16 mouse cellular contexts compared by ENCODE assay signal in the genomic region with DNA sequence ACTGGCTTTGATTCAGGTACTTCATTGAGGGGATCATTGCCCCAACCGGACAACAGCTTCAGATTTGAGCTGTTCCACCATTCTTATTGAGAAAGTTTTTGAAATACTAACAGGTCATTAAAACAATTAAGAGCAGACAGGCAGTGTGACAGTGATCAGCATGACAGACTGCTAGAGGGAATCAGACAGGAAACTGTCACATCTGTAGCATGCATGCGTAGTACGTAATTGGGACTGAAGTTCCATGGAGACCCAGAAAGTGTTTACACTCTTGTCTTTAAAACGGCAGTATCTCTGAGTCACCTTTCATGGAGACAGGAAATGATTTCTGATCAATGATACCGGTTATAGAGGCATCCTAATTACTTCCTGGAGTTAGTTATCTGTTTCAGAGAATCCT.
DNase-seq lines count a peak whose midpoint lies in the region; ATAC-seq lines count a peak whose summit lies in the region.
"Had no signal": no experiment of that assay in that cellular context is flagged by ENCODE, and none has a peak within 500 bp of the region (broad histone marks: within the 10 kb centered on the region; RNA-seq: fewer than 3 reads in every experiment).

No protein-coding gene starts in this region.

- H3K4me2 ChIP-seq in forebrain, embryonic 11.5 days (ENCODE audit: low read depth, low read length, severe bottlenecking) = peak overlapping the region; percentile 48
- peak overlapping the region; percentile 51 for H3K4me2 ChIP-seq in hindbrain, embryonic 14.5 days (replicated peaks)
- peak overlapping the region; percentile 62 for H3K4me2 ChIP-seq in midbrain, embryonic 16.5 days (ENCODE audit: low read length)
- H3K4me2 ChIP-seq: embryonic facial prominence, embryonic 12.5 days; liver, embryonic 13.5 days had no signal

- no peaks in the 10 kb centered on the region for H3K36me3 ChIP-seq in forebrain, embryonic 11.5 days (ENCODE audit: control insufficient read depth, insufficient read depth, low read length)
- H3K36me3 ChIP-seq in hindbrain, embryonic 14.5 days (replicated peaks; ENCODE audit: control insufficient read depth, insufficient read depth) = no peaks in the 10 kb centered on the region
- no peaks in the 10 kb centered on the region for H3K36me3 ChIP-seq in midbrain, embryonic 16.5 days (ENCODE audit: control insufficient read depth, insufficient read depth, low read length)
- H3K36me3 ChIP-seq: embryonic facial prominence, embryonic 12.5 days; liver, embryonic 13.5 days had no signal

- H3K27me3 ChIP-seq in forebrain, embryonic 11.5 days (ENCODE audit: control insufficient read depth, insufficient read depth, low read length) = no peaks in the 10 kb centered on the region
- H3K27me3 ChIP-seq in hindbrain, embryonic 14.5 days (ENCODE audit: control insufficient read depth, insufficient read depth, low read length) = no peaks in the 10 kb centered on the region
- H3K27me3 ChIP-seq in midbrain, embryonic 16.5 days (ENCODE audit: control insufficient read depth, insufficient read depth, low read depth, low read length) = no peaks in the 10 kb centered on the region
- H3K27me3 ChIP-seq: embryonic facial prominence, embryonic 12.5 days; liver, embryonic 13.5 days had no signal

- ATAC-seq in forebrain, embryonic 11.5 days (replicated peaks; ENCODE audit: low FRiP score) = no peak
- no peak for ATAC-seq in hindbrain, embryonic 14.5 days (ENCODE audit: low FRiP score)
- ATAC-seq in midbrain, embryonic 16.5 days = no peak
- ATAC-seq in frontal cortex, adult (ENCODE audit: low TSS enrichment) = no peak

- H3K9me3 ChIP-seq in forebrain, embryonic 11.5 days (ENCODE audit: control insufficient read depth, low read length) = no peaks in the 10 kb centered on the region
- H3K9me3 ChIP-seq in hindbrain, embryonic 14.5 days (ENCODE audit: control insufficient read depth, low read length) = no peaks in the 10 kb centered on the region
- no peaks in the 10 kb centered on the region for H3K9me3 ChIP-seq in midbrain, embryonic 16.5 days (replicated peaks; ENCODE audit: control insufficient read depth, low read length, poor library complexity, severe bottlenecking)
- H3K9me3 ChIP-seq: embryonic facial prominence, embryonic 12.5 days; liver, embryonic 13.5 days had no signal

- peak overlapping the region; percentile 32; the same call in 1 of the 2 replicates for H3K9ac ChIP-seq in forebrain, embryonic 11.5 days (ENCODE audit: low read length)
- H3K9ac ChIP-seq in hindbrain, embryonic 14.5 days = no peak overlapping the region
- H3K9ac ChIP-seq in midbrain, embryonic 16.5 days (ENCODE audit: low read depth, low read length) = no peak overlapping the region
- H3K9ac ChIP-seq: embryonic facial prominence, embryonic 12.5 days; liver, embryonic 13.5 days had no signal

- peak; percentile 7 for DNase-seq in CD4-positive, CD25-positive, alpha-beta regulatory T cell, adult 2 months (ENCODE audit: low read depth, low spot score)
- DNase-seq in forebrain, embryonic 11.5 days (ENCODE audit: low spot score) = no peak
- DNase-seq in hindbrain, embryonic 14.5 days (ENCODE audit: low spot score) = no peak
- no peak for DNase-seq in embryo, embryonic 11 days
- no peak for DNase-seq in cerebellum, postnatal 14 days
- DNase-seq in cerebellum, postnatal 10 days = no peak
- DNase-seq: cerebellum, adult 8-10 months; heart, adult 2 months; heart, postnatal 14 days; kidney, adult 2 months; left cerebral cortex, postnatal 4 days; liver, embryonic 13.5 days; thymus, postnatal 14 days had no signal

- no peak overlapping the region for H3K27ac ChIP-seq in forebrain, embryonic 11.5 days (ENCODE audit: low read depth, low read length)
- H3K27ac ChIP-seq in hindbrain, embryonic 14.5 days = no peak overlapping the region
- no peak overlapping the region for H3K27ac ChIP-seq in midbrain, embryonic 16.5 days (ENCODE audit: low read length)
- H3K27ac ChIP-seq: embryonic facial prominence, embryonic 12.5 days; heart, adult 2 months; liver, embryonic 13.5 days had no signal

- peaks cover 9% of the 10 kb centered on the region; the same call in 1 of the 2 replicates for H3K4me1 ChIP-seq in forebrain, embryonic 11.5 days (replicated peaks; ENCODE audit: control insufficient read depth, insufficient read depth, low read length)
- peaks cover 28% of the 10 kb centered on the region for H3K4me1 ChIP-seq in hindbrain, embryonic 14.5 days (replicated peaks; ENCODE audit: control insufficient read depth, insufficient read depth, low read length)
- H3K4me1 ChIP-seq in midbrain, embryonic 16.5 days (ENCODE audit: control insufficient read depth, insufficient read depth, low read length) = peaks cover 22% of the 10 kb centered on the region
- H3K4me1 ChIP-seq: embryonic facial prominence, embryonic 12.5 days; liver, embryonic 13.5 days had no signal

- H3K4me3 ChIP-seq in forebrain, embryonic 11.5 days (ENCODE audit: low read depth, low read length) = peak overlapping the region; percentile 32
- H3K4me3 ChIP-seq in hindbrain, embryonic 14.5 days (replicated peaks; ENCODE audit: low read length) = peak overlapping the region; percentile 25
- H3K4me3 ChIP-seq in midbrain, embryonic 16.5 days (ENCODE audit: low read depth, low read length) = peak overlapping the region; percentile 32
- H3K4me3 ChIP-seq: heart, adult 2 months; liver, embryonic 13.5 days had no signal

- 32% methylated on average over 5 of the region's 5 CpGs for WGBS in forebrain, embryonic 11.5 days
- WGBS in hindbrain, embryonic 14.5 days = 35% methylated on average over 5 of the region's 5 CpGs
- 36% methylated on average over 5 of the region's 5 CpGs for WGBS in midbrain, embryonic 16.5 days
